Mouse (Mus musculus) kidney, postnatal 10 days (tissue): ENCODE results near the gene Olfr830.
"Not testable (repeated sequence)": the region's sequence is repeated elsewhere in the genome, so short reads cannot be mapped to it uniquely, and the experiment has no call there.

Source experiments
- DNase-seq: peaks from one replicate; pipeline ENCODE4 v3.0.0; 2021; ENCODE audit warnings: mixed read lengths

Olfr830 gene

GRCm38 (mm10) chr9:18874393-18874792 lies at the start of gene Olfr830:
TSS of gene Olfr830 (plus strand) at chr9:18874693.
- DNase-seq: no peak

DNA sequence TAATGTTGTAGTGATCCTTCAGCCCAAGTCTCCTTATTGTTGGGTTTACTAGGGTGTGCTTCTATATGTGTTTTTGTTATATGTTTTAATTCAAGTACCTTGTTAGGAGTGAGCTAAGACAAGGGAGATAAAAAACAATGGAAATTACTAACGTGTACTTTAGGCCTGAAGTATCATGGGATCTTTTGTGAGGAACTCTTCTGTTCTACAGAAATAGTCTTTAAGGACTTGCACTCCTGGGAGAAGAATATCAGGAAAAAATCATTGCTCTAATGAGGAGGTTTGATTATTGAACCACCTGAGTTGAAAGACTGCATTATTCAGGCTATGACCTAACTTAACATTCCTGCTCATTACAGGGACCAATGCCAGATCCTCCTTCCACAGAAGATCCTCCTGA lies 19.9 kb upstream of the Olfr830 start, which contains the start of gene Olfr829:
Gene Olfr829, plus strand, starts transcription at position 301 of the 400 bp plus-strand sequence.
- no peak for DNase-seq

DNA sequence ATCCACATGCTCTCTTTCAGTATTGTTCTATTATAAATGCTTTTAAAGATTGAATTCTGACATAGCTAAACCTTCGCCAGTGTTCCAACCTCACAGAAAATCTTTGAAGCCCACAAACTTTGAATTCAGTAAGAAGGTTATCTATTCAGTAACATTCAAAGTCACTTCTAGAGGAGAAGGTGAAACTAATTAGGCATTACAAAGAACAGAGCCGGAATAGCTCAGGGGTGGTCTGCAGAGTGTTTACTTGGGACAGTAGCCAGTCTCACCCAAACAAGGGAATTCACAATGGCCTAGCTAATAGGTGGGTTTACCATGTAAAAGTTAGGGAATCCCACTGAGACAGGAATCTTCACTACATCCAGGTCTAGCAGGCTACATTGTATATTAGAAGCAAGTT lies 33.2 kb downstream of the Olfr830 start:
- DNase-seq: not testable (repeated sequence)

DNA sequence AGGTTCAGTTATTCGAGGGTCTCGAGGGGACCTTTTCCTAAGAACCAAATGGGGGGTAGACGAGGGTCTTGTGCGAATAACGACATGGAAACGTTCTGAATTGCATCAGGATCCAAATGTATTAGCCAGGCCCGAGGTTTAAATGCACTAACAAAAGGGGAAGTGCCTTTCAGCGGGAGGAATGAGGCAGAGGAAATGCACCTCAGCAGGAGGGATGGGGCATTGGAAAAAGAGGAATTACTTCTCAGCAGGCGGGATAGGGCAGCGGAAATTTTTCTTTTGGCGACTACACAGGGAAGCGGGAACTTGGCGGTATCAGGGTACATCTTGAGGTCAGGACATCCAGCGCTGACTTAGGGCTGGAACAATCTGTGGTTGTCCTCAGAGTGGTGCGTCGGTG lies 53.4 kb downstream of the Olfr830 start:
- not testable (repeated sequence) for DNase-seq
